27 mouse cellular contexts compared by ENCODE assay signal in the genomic region with DNA sequence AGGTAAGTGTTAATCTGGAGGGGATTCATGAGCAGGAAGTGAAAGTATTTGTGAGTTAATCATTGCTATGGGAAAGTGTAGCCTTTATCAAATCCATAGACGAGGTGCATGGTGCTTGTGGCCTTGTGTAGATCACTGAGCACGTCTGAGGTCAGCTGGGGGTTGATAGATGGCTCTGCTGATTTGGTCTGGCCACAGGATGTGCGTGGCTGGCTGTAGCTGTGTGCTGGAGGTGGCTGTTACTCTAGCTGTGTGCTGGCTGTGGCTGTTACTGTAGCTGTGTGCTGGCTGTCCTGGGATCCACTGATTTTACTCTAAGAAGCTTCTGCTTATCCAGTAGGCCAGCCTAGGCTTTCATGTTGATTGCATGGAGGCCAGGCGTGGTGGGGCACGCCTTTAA.
A peak's percentile ranks its signal among the peaks of the same experiment; 100 is the strongest.
DNase-seq lines count a peak whose midpoint lies in the region; ATAC-seq lines count a peak whose summit lies in the region.
"Had no signal": no experiment of that assay in that cellular context is flagged by ENCODE, and none has a peak within 500 bp of the region (broad histone marks: within the 10 kb centered on the region; RNA-seq: fewer than 3 reads in every experiment).

No protein-coding gene starts in this region.

- no peaks in the 10 kb centered on the region for H3K9me3 ChIP-seq in kidney, embryonic 16.5 days (ENCODE audit: low read length)
- H3K9me3 ChIP-seq: embryonic facial prominence, embryonic 15.5 days; heart, embryonic 13.5 days; hindbrain, embryonic 12.5 days; limb, embryonic 10.5 days; liver, embryonic 15.5 days had no signal

- H3K27me3 ChIP-seq in kidney, embryonic 16.5 days (ENCODE audit: insufficient read depth, low read length): no peaks in the 10 kb centered on the region
- H3K27me3 ChIP-seq: CH12.LX; embryonic facial prominence, embryonic 15.5 days; heart, embryonic 13.5 days; hindbrain, embryonic 12.5 days; liver, embryonic 15.5 days had no signal

- peaks cover 18% of the 10 kb centered on the region for H3K4me1 ChIP-seq in kidney, embryonic 16.5 days (ENCODE audit: insufficient read depth, low read length)
- H3K4me1 ChIP-seq: embryonic facial prominence, embryonic 15.5 days; liver, embryonic 15.5 days had no signal

- no peak overlapping the region for H3K9ac ChIP-seq in kidney, embryonic 16.5 days (replicated peaks; ENCODE audit: low read length)
- H3K9ac ChIP-seq: embryonic facial prominence, embryonic 15.5 days; heart, embryonic 13.5 days; hindbrain, embryonic 12.5 days; liver, embryonic 15.5 days had no signal

- ATAC-seq in kidney, embryonic 16.5 days (ENCODE audit: low FRiP score, low TSS enrichment): 0 out of 2 replicates have a peak, but pooled peaks have one; percentile 29
- ATAC-seq in granulocyte monocyte progenitor cell, adult 5-6 weeks (replicated peaks; ENCODE audit: poor library complexity, severe bottlenecking): peak; percentile 86
- 0 out of 2 replicates have a peak, but pooled peaks have one; percentile 63 for ATAC-seq in monocyte, adult 5-6 weeks (replicated peaks; ENCODE audit: insufficient number of reproducible peaks, low FRiP score, low TSS enrichment, poor library complexity, severe bottlenecking)
- ATAC-seq: forebrain, embryonic 14.5 days had no signal

- no peak overlapping the region for H3K27ac ChIP-seq in kidney, embryonic 16.5 days (ENCODE audit: low read length)
- H3K27ac ChIP-seq: embryonic facial prominence, embryonic 15.5 days; heart, adult 2 months; heart, embryonic 13.5 days; hindbrain, embryonic 12.5 days; limb, embryonic 10.5 days; liver, embryonic 15.5 days; macrophage had no signal

- peak; percentile 33 for DNase-seq in adrenal gland, adult 2 months
- DNase-seq in adrenal gland, adult 8-10 months: no peak
- no peak for DNase-seq in kidney, postnatal 25 days
- no peak for DNase-seq in thymus, postnatal 14 days
- DNase-seq: cerebellum, adult 18-20 months; cerebellum, postnatal 14 days; embryo, embryonic 11 days; gastrocnemius, postnatal 14 days; heart, adult 2 months; heart, postnatal 14 days; kidney, adult 11 months; kidney, postnatal 10 days; liver; midbrain, embryonic 14.5 days had no signal

- H3K4me2 ChIP-seq in kidney, embryonic 16.5 days (replicated peaks; ENCODE audit: low read depth, low read length): no peak overlapping the region
- H3K4me2 ChIP-seq: embryonic facial prominence, embryonic 15.5 days; heart, embryonic 13.5 days; hindbrain, embryonic 12.5 days; liver, embryonic 15.5 days had no signal

- no peaks in the 10 kb centered on the region for H3K36me3 ChIP-seq in kidney, embryonic 16.5 days (ENCODE audit: insufficient read depth, low read length)
- H3K36me3 ChIP-seq: embryonic facial prominence, embryonic 15.5 days; G1E; heart, embryonic 13.5 days; hindbrain, embryonic 12.5 days; limb, embryonic 10.5 days; liver, embryonic 15.5 days had no signal

- 63% methylated on average over 5 of the region's 5 CpGs for WGBS in kidney, embryonic 16.5 days

- H3K4me3 ChIP-seq in kidney, embryonic 16.5 days (ENCODE audit: low read length): no peak overlapping the region
- H3K4me3 ChIP-seq: embryonic facial prominence, embryonic 15.5 days; heart, adult 2 months; heart, embryonic 13.5 days; hindbrain, embryonic 12.5 days; limb, embryonic 10.5 days; liver, embryonic 15.5 days; myocyte had no signal

Comparison
In these comparisons a context has a peak if more than half of its experiments do, and no peak if none do; other contexts are left out.
1. ATAC-seq: peak in every context shown above with its lines; median percentile 86 in granulocyte monocyte progenitor cell, adult 5-6 weeks; 63 in monocyte, adult 5-6 weeks; 29 in kidney, embryonic 16.5 days.